Mouse (Mus musculus): ENCODE measurements at regions not wholly inside any gene's neighbourhood (a gene's known extent, or its start where the extent isn't known, plus 50 kb on each side); places are given as distances from the start of the nearest gene placed in this dataset.
A peak's percentile ranks its signal among the peaks of the same experiment; 100 is the strongest.

- no peak for DNase-seq
- intact Hi-C loops (cut with DNase I) = no loop called here
These were observed 547.4 kb downstream of the Nyap2 start for GRCm38 (mm10) chr1:81624141-81624540.

GRCm38 (mm10) chr1:81632704-81633103 is 556.0 kb downstream of the Nyap2 start:
- intact Hi-C loops (cut with DNase I) = no loop called here

GRCm38 (mm10) chr1:81637357-81637756 is 560.6 kb downstream of the Nyap2 start:
- intact Hi-C loops (cut with DNase I) = no loop called here
- no peak for DNase-seq

More at GRCm38 (mm10) chr1:81632704-81633103, 556.0 kb downstream of the Nyap2 start:
- no peak for DNase-seq

- intact Hi-C loops (cut with DNase I) = no loop called here
- DNase-seq = no peak
These were observed 576.4 kb downstream of the Nyap2 start for GRCm38 (mm10) chr1:81652990-81653717.

- intact Hi-C loops (cut with DNase I) = no loop called here
- DNase-seq = no peak
These were observed 571.7 kb upstream of the Gm9747 start for GRCm38 (mm10) chr1:81661245-81661644.

GRCm38 (mm10) chr1:81671142-81671541 is 561.8 kb upstream of the Gm9747 start:
- intact Hi-C loops (cut with DNase I) = no loop called here
- no peak for DNase-seq

GRCm38 (mm10) chr1:81671725-81672124 is 561.2 kb upstream of the Gm9747 start:
- DNase-seq = no peak
- intact Hi-C loops (cut with DNase I) = no loop called here

GRCm38 (mm10) chr1:81675576-81676342 is 557.2 kb upstream of the Gm9747 start:
- intact Hi-C loops (cut with DNase I) = no loop called here
- DNase-seq = no peak

GRCm38 (mm10) chr1:81677768-81678400 is 555.0 kb upstream of the Gm9747 start:
- intact Hi-C loops (cut with DNase I) = no loop called here
- DNase-seq = peak; percentile 41 to 49

- intact Hi-C loops (cut with DNase I) = loop anchor here (2.0 to 5.0 kb wide), 2 partner anchors 29 to 596 kb away; partner anchors contain the start of gene Irs1
- peak; percentile 71 to 76 for DNase-seq
These were observed 536.8 kb upstream of the Gm9747 start for GRCm38 (mm10) chr1:81696129-81696528.

GRCm38 (mm10) chr1:81709169-81709568 is 523.7 kb upstream of the Gm9747 start:
- peak; percentile 32 to 35 for DNase-seq
- intact Hi-C loops (cut with DNase I) = no loop called here

- DNase-seq = no peak
- intact Hi-C loops (cut with DNase I) = no loop called here
These were observed 515.8 kb upstream of the Gm9747 start for GRCm38 (mm10) chr1:81717091-81717490.

GRCm38 (mm10) chr1:81718233-81718632 is 514.7 kb upstream of the Gm9747 start:
- DNase-seq = no peak
- intact Hi-C loops (cut with DNase I) = no loop called here

- DNase-seq = peak; percentile 23 to 33
- intact Hi-C loops (cut with DNase I) = loop anchor here (2.0 to 10.0 kb wide), 2 partner anchors 28 to 210 kb away; no protein-coding TSS in a partner anchor
These were observed 508.1 kb upstream of the Gm9747 start for GRCm38 (mm10) chr1:81724859-81725258.

- intact Hi-C loops (cut with DNase I) = loop anchor here (10.0 kb wide), 1 partner anchor 212 kb away; no protein-coding TSS in a partner anchor
- DNase-seq = no peak
These were observed 506.4 kb upstream of the Gm9747 start for GRCm38 (mm10) chr1:81726268-81727132.

- peak; percentile 33 to 42 for DNase-seq
- intact Hi-C loops (cut with DNase I) = loop anchor here (10.0 kb wide), 1 partner anchor 548 kb away; no protein-coding TSS in a partner anchor
These were observed 495.6 kb upstream of the Gm9747 start for GRCm38 (mm10) chr1:81737111-81737833.

- intact Hi-C loops (cut with DNase I) = loop anchor here (10.0 kb wide), 1 partner anchor 546 kb away; no protein-coding TSS in a partner anchor
- peak in 1 of 2 experiments; percentile 18 for DNase-seq
These were observed 494.5 kb upstream of the Gm9747 start for GRCm38 (mm10) chr1:81738384-81738783.

- DNase-seq = no peak
- intact Hi-C loops (cut with DNase I) = loop anchor here (10.0 kb wide), 1 partner anchor 545 kb away; no protein-coding TSS in a partner anchor
These were observed 493.5 kb upstream of the Gm9747 start for GRCm38 (mm10) chr1:81739392-81739791.

- DNase-seq = peak; percentile 44 to 51
These were observed 492.9 kb upstream of the Gm9747 start for GRCm38 (mm10) chr1:81739981-81740380.

More at GRCm38 (mm10) chr1:81739981-81740380, 492.9 kb upstream of the Gm9747 start:
- intact Hi-C loops (cut with DNase I) = loop anchor here (10.0 kb wide), 1 partner anchor 545 kb away; no protein-coding TSS in a partner anchor
